Mouse (Mus musculus) embryonic facial prominence, embryonic 11.5 days (tissue): Measurements from ENCODE around the gene Rab40c. TPM values are rescaled to one million over a fixed set of nuclear protein-coding genes. Genes with fewer than 3 reads are reported as not detected.

Experiments
- ATAC-seq: fragments of 200-750 bp; cut with Nextera tagmentation; replicated peaks from 2 replicates; pipeline ENCODE4 v1.8.0; 2017; ENCODE audit warnings: low read depth; ENCODE audit not compliant: insufficient number of reproducible peaks, low FRiP score, low TSS enrichment
- DNase-seq: peaks from one replicate; pipeline ENCODE4 v3.0.0-alpha.2; 2015; ENCODE audit warnings: low spot score
- H3K27ac ChIP-seq: fragments of 300-500 bp; sonication (generic); replicated peaks from 2 replicates; pipeline ENCODE4 v1.5.1; 2014; ENCODE audit warnings: mild to moderate bottlenecking, low read depth, low read length, control low read depth
- H3K27me3 ChIP-seq: fragments of 300-500 bp; sonication (generic); 2 replicates; pipeline ENCODE4 v1.6.1; 2014; ENCODE audit warnings: mild to moderate bottlenecking, low read length, moderate library complexity, mixed read lengths; ENCODE audit not compliant: control insufficient read depth, insufficient read depth
- H3K36me3 ChIP-seq: fragments of 300-500 bp; sonication (generic); replicated peaks from 2 replicates; pipeline ENCODE4 v1.6.1; 2014; ENCODE audit warnings: low read depth, mild to moderate bottlenecking, low read length, moderate library complexity, mixed read lengths; ENCODE audit not compliant: control insufficient read depth, insufficient read depth
- H3K4me1 ChIP-seq: fragments of 300-500 bp; sonication (generic); 2 replicates; pipeline ENCODE4 v1.6.1; 2014; ENCODE audit warnings: low read length, mixed read lengths; ENCODE audit not compliant: control insufficient read depth, insufficient read depth
- H3K4me2 ChIP-seq: fragments of 300-500 bp; sonication (generic); 2 replicates; pipeline ENCODE4 v1.6.1; 2014; ENCODE audit warnings: low read depth, mild to moderate bottlenecking, control low read depth, low read length, moderate library complexity
- H3K4me3 ChIP-seq: fragments of 300-500 bp; sonication (generic); 2 replicates; pipeline ENCODE4 v1.5.1; 2014; ENCODE audit warnings: low read depth, low read length, control low read depth
- H3K9ac ChIP-seq: fragments of 300-500 bp; sonication (generic); replicated peaks from 2 replicates; pipeline ENCODE4 v1.6.1; 2014; ENCODE audit warnings: mild to moderate bottlenecking, control low read depth, low read length
- H3K9me3 ChIP-seq: fragments of 300-500 bp; sonication (generic); replicated peaks from 2 replicates; pipeline ENCODE4 v1.6.1; 2016; ENCODE audit warnings: mild to moderate bottlenecking, low read length, inconsistent platforms, mixed read lengths; ENCODE audit not compliant: control insufficient read depth
- WGBS: fragments of 180-500 bp; shearing (Covaris S2); extraction: QIAGEN DNeasy Blood & Tissue Kit; methylation state at CpG from one replicate; pipeline ENCODE4 v1.1.7; 2014; 5-methylcytosine and 5-hydroxymethylcytosine counted together
- polyA plus RNA-seq: library from polyadenylated mRNA; unstranded; fragments of >200 nt; fragmentation: Nextera tagmentation; extraction: Ambion mirVana; gene quantifications from 2 replicates; pipeline ENCODE4 v1.2.1, GENCODE M21; 2014

Gene Rab40c
- polyA plus RNA-seq, 1 experiment from 2014 or later = 17.6 TPM

- 89% methylated on average over 8 of the region's 8 CpGs for WGBS
- Histone ChIP-seq H3K27ac (no peak overlapping the region), H3K4me1 (peaks cover 6% of the 10 kb centered on the region), H3K36me3 (no peaks in the 10 kb centered on the region), H3K4me3 (no peak overlapping the region), H3K27me3 (no peaks in the 10 kb centered on the region), H3K9me3 (no peaks in the 10 kb centered on the region), H3K9ac (no peak overlapping the region), H3K4me2 (no peak overlapping the region)
- DNase-seq (no peak), ATAC-seq (no peak)
Measured at GRCm38 (mm10) chr17:25869498-25869897, 50.0 kb downstream of the Rab40c start.

- no peak within 1 kb of the TSS for H3K27ac ChIP-seq
- WGBS = 1% methylated on average over 24 of the region's 24 CpGs
- H3K4me3 ChIP-seq = peak within 1 kb of the TSS; percentile 75
- no peaks in the 10 kb centered on the region for H3K27me3 ChIP-seq
- DNase-seq = peak; percentile 88
- peak within 1 kb of the TSS; percentile 99 for H3K4me2 ChIP-seq
- peak within 1 kb of the TSS; percentile 55 for H3K9ac ChIP-seq
- no peaks in the 10 kb centered on the region for H3K36me3 ChIP-seq
- peaks cover 6% of the 10 kb centered on the region for H3K4me1 ChIP-seq
- no peaks in the 10 kb centered on the region for H3K9me3 ChIP-seq
- peak; percentile 79 for ATAC-seq
Measured at GRCm38 (mm10) chr17:25868601-25869191, 50.8 kb downstream of the Rab40c start, which contains the start of gene Mcrip2. Gene Mcrip2 (minus strand): TSS chr17:25868764.

GRCm38 (mm10) chr17:25867836-25868600 is 51.5 kb downstream of the Rab40c start:
- Histone ChIP-seq H3K9me3 (no peaks in the 10 kb centered on the region), H3K27ac (no peak overlapping the region), H3K9ac (peak overlapping the region; percentile 55), H3K27me3 (no peaks in the 10 kb centered on the region), H3K4me3 (peak overlapping the region; percentile 75), H3K4me1 (peaks cover 6% of the 10 kb centered on the region), H3K36me3 (no peaks in the 10 kb centered on the region), H3K4me2 (peak overlapping the region; percentile 99)
- WGBS = under 1% methylated on average over 41 of the region's 42 CpGs
- DNase-seq (peak; percentile 44), ATAC-seq (peak; percentile 44)

GRCm38 (mm10) chr17:25867509-25867835 is 52.1 kb downstream of the Rab40c start:
- 12% methylated on average over 7 of the region's 7 CpGs for WGBS
- H3K9ac ChIP-seq = no peak overlapping the region
- peaks cover 6% of the 10 kb centered on the region for H3K4me1 ChIP-seq
- ATAC-seq (no peak), DNase-seq (no peak)
- H3K9me3 ChIP-seq = no peaks in the 10 kb centered on the region
- H3K36me3 ChIP-seq = no peaks in the 10 kb centered on the region
- no peaks in the 10 kb centered on the region for H3K27me3 ChIP-seq
- H3K4me2 ChIP-seq = peak overlapping the region; percentile 99
- peak overlapping the region; percentile 75 for H3K4me3 ChIP-seq
- no peak overlapping the region for H3K27ac ChIP-seq

GRCm38 (mm10) chr17:25866172-25866571 is 53.4 kb downstream of the Rab40c start:
- Histone ChIP-seq H3K27me3 (no peaks in the 10 kb centered on the region), H3K27ac (no peak overlapping the region), H3K9ac (no peak overlapping the region), H3K4me2 (no peak overlapping the region), H3K36me3 (no peaks in the 10 kb centered on the region), H3K4me1 (peaks cover 10% of the 10 kb centered on the region), H3K4me3 (no peak overlapping the region), H3K9me3 (no peaks in the 10 kb centered on the region)
- ATAC-seq (no peak), DNase-seq (no peak)
- whole genome bisulfite sequencing = 86% methylated on average over 3 of the region's 3 CpGs

GRCm38 (mm10) chr17:25865288-25865687 is 54.2 kb downstream of the Rab40c start:
- ATAC-seq (no peak), DNase-seq (no peak)
- Histone ChIP-seq H3K27me3 (no peaks in the 10 kb centered on the region), H3K4me2 (no peak overlapping the region), H3K36me3 (no peaks in the 10 kb centered on the region), H3K4me3 (no peak overlapping the region), H3K27ac (no peak overlapping the region), H3K9me3 (no peaks in the 10 kb centered on the region), H3K4me1 (peaks cover 15% of the 10 kb centered on the region), H3K9ac (no peak overlapping the region)
- WGBS = 87% methylated on average over 11 of the region's 11 CpGs

GRCm38 (mm10) chr17:25864311-25864710 is 55.2 kb downstream of the Rab40c start:
- Histone ChIP-seq H3K27me3 (no peaks in the 10 kb centered on the region), H3K4me1 (peaks cover 15% of the 10 kb centered on the region)
- 92% methylated on average over 14 of the region's 14 CpGs for WGBS

GRCm38 (mm10) chr17:25863681-25864080 is 55.8 kb downstream of the Rab40c start:
- H3K9me3 ChIP-seq = no peaks in the 10 kb centered on the region
- DNase-seq = no peak
- no peaks in the 10 kb centered on the region for H3K27me3 ChIP-seq
- H3K4me2 ChIP-seq = no peak overlapping the region
- H3K9ac ChIP-seq = no peak overlapping the region
- no peak overlapping the region for H3K4me3 ChIP-seq
- H3K36me3 ChIP-seq = no peaks in the 10 kb centered on the region
- H3K4me1 ChIP-seq = peaks cover 15% of the 10 kb centered on the region
- no peak overlapping the region for H3K27ac ChIP-seq
- no peak for ATAC-seq
- 94% methylated on average over 6 of the region's 6 CpGs for WGBS

More at GRCm38 (mm10) chr17:25864311-25864710, 55.2 kb downstream of the Rab40c start:
- no peak for DNase-seq
- Histone ChIP-seq H3K27ac (no peak overlapping the region), H3K9me3 (no peaks in the 10 kb centered on the region), H3K4me2 (no peak overlapping the region), H3K4me3 (no peak overlapping the region), H3K36me3 (no peaks in the 10 kb centered on the region), H3K9ac (no peak overlapping the region; the same call in 1 of the 2 replicates)
- no peak for ATAC-seq
